Mouse (Mus musculus) C2C12 (cell line): ENCODE results near the gene Atg4c.

ENCODE experiments used
- CEBPB ChIP-seq: IDR thresholded peaks from one replicate; pipeline ENCODE4 v1.6.1; 2011; ENCODE audit warnings: low read depth, mild to moderate bottlenecking, control low read depth, moderate library complexity
- CTCF ChIP-seq: IDR thresholded peaks from one replicate; pipeline ENCODE4 v1.5.1; 2011; ENCODE audit not compliant: control insufficient read depth, insufficient read depth, insufficient read length
- FOSL1 ChIP-seq: IDR thresholded peaks from one replicate; pipeline ENCODE4 v1.8.0; 2011; ENCODE audit warnings: mild to moderate bottlenecking, low read length; ENCODE audit not compliant: poor library complexity, insufficient read depth, severe bottlenecking
- MAX ChIP-seq: IDR thresholded peaks from one replicate; pipeline ENCODE4 v1.6.1; 2011; ENCODE audit warnings: mild to moderate bottlenecking, control low read depth
- MYOD1 ChIP-seq: IDR thresholded peaks from one replicate; pipeline ENCODE4 v1.6.1; 2011; ENCODE audit warnings: low read depth; ENCODE audit not compliant: control insufficient read depth, insufficient read length
- MYOG ChIP-seq: IDR thresholded peaks from one replicate; pipeline ENCODE4 v1.6.1; 2011; ENCODE audit not compliant: control insufficient read depth, insufficient read length; ENCODE audit errors: extremely low read depth
- USF1 ChIP-seq: IDR thresholded peaks from one replicate; pipeline ENCODE4 v1.6.1; 2011; ENCODE audit warnings: low read depth, mild to moderate bottlenecking, control low read depth, moderate library complexity

- TF ChIP-seq CTCF = no peak
- no peak for TF ChIP-seq MAX
- no peak for TF ChIP-seq USF1
- no peak for TF ChIP-seq MYOG
- no peak for TF ChIP-seq FOSL1
- TF ChIP-seq MYOD1 = no peak
- TF ChIP-seq CEBPB = no peak
Observed at GRCm38 (mm10) chr4:99194826-99195225, 1.1 kb downstream of the Atg4c start.
